Mouse (Mus musculus) mature B cell (primary cell): ENCODE results near the gene Abhd15.

Experiments
- in situ Hi-C: fragments of 300-500 bp; cut with MboI; formaldehyde crosslinking; loops from 2 replicates; pipeline ENCODE4 v1.14.3; 2019

Gene Abhd15

GRCm38 (mm10) chr11:77514832-77515636 is at the start of gene Abhd15:
TSS of gene Abhd15 (plus strand) at chr11:77515121.
- in situ Hi-C loops = no loop called here

GRCm38 (mm10) chr11:77466544-77466943 is 48.4 kb upstream of the Abhd15 start:
- in situ Hi-C loops = no loop called here

- in situ Hi-C loops = no loop called here
Observed at GRCm38 (mm10) chr11:77467157-77467556, 47.8 kb upstream of the Abhd15 start.

- in situ Hi-C loops = no loop called here
Observed at GRCm38 (mm10) chr11:77467784-77468183, 47.1 kb upstream of the Abhd15 start.

- in situ Hi-C loops = no loop called here
Observed at GRCm38 (mm10) chr11:77468397-77468796, 46.5 kb upstream of the Abhd15 start.

GRCm38 (mm10) chr11:77471407-77471806 is 43.5 kb upstream of the Abhd15 start:
- in situ Hi-C loops = no loop called here

- in situ Hi-C loops = no loop called here
Observed at GRCm38 (mm10) chr11:77472775-77473174, 42.1 kb upstream of the Abhd15 start.

- in situ Hi-C loops = no loop called here
Observed at GRCm38 (mm10) chr11:77476216-77476615, 38.7 kb upstream of the Abhd15 start.

GRCm38 (mm10) chr11:77476895-77477294 is 38.0 kb upstream of the Abhd15 start:
- in situ Hi-C loops = no loop called here

- in situ Hi-C loops = no loop called here
Observed at GRCm38 (mm10) chr11:77483043-77483442, 31.9 kb upstream of the Abhd15 start.

GRCm38 (mm10) chr11:77483510-77484255 is 31.2 kb upstream of the Abhd15 start:
- in situ Hi-C loops = no loop called here

- in situ Hi-C loops = no loop called here
Observed at GRCm38 (mm10) chr11:77485229-77485628, 29.7 kb upstream of the Abhd15 start.

- in situ Hi-C loops = no loop called here
Observed at GRCm38 (mm10) chr11:77486798-77487197, 28.1 kb upstream of the Abhd15 start.

- in situ Hi-C loops = no loop called here
Observed at GRCm38 (mm10) chr11:77488771-77489581, 25.9 kb upstream of the Abhd15 start.

GRCm38 (mm10) chr11:77489591-77490235 is 25.2 kb upstream of the Abhd15 start, which contains the start of gene Ankrd13b:
TSS of gene Ankrd13b (minus strand) at chr11:77489678.
- in situ Hi-C loops = no loop called here

- in situ Hi-C loops = no loop called here
Observed at GRCm38 (mm10) chr11:77490451-77490850, 24.5 kb upstream of the Abhd15 start.

GRCm38 (mm10) chr11:77491123-77491501 is 23.8 kb upstream of the Abhd15 start:
- in situ Hi-C loops = no loop called here

GRCm38 (mm10) chr11:77491502-77492291 is 23.2 kb upstream of the Abhd15 start:
- in situ Hi-C loops = no loop called here

- in situ Hi-C loops = no loop called here
Observed at GRCm38 (mm10) chr11:77492311-77492871, 22.5 kb upstream of the Abhd15 start.

GRCm38 (mm10) chr11:77492911-77493332 is 22.0 kb upstream of the Abhd15 start:
- in situ Hi-C loops = no loop called here
